Mouse (Mus musculus) mesoderm, embryonic 11.5 days (tissue): ENCODE data around the gene Fiz1.

Experiments
- DNase-seq: peaks from one replicate; pipeline ENCODE4 v3.0.0-alpha.2; 2012; ENCODE audit warnings: low read depth, low spot score

Fiz1 gene

DNA sequence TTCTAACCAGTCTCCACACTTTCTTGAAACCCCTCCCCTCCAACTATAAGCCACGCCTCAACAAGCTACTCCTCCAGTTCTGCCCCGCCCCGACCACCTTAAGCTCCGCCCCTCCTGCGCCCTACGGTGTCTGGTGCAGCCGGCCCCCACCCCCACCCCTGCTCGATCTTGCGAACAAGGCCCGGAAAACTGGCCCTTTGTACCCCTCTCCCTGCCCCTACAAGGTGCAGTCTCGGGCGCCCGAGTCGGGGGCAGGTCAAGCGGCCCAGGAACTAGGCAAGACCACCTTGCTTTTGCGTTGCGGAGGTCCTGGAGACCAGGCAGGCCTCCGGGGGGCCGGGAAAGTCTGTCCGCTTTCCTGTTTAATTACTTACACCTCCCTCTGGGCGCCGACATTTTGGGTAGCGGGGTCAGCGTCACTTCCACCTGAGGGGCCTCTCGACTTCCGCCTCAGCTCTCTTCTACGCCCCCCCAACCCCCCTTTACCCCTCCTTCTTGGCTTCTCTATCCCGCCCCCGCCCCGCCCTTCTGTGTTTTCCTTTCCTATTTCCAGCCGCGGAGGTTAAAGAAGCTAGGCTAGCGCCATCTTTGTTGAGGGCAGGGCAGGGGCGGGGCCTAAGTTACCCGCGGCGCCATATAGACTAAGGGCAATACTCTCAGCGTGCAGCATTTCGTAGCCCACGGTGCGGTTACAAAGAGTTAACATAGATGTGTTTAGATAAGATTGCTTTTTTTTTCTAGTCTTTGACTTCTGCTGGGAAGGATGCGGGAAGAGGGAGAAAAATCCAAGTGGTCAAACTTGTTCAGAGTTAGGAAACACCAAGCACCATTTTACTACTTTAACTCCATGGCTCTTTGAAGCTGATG, at the start of gene Fiz1, which contains the start of gene Zfp524:
Gene Fiz1, minus strand, starts transcription at position 447 of the 867 bp plus-strand sequence.
Gene Zfp524, plus strand, starts transcription at position 165 of the 867 bp plus-strand sequence.
- DNase-seq: peak; percentile 98

DNA sequence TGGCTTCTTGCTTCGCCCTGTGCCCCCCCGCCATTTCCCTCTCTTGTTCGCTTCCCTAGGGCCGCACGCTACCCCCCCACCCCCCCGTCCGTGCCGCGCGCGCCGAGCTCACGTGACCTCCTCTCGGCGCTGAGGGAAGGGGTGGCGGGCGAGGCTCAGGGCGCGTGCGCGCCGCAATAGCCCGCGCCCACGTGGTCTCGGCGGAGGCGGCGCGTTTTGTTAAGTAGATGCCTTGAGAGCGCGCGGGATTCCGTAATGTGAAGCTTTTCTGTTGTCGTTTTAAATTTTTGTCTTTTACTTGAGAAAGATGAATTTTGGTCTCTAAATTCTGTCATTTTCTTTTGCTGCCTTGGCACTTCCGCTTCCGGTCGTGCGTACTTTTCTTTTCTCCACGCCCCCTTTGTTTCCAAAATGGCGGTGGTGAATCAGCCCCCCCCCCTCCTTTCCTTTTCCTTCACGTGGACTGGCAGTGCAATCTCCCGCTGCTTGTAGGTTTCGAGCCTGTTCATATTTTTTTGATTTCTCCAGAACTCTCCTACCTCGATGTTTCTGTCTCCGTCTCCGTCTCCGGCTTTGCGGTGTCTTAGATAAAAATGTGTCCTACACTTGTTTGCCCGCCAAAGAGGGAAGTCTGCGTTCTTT, 48.0 kb upstream of the Fiz1 start:
- peak; percentile 88 for DNase-seq

DNA sequence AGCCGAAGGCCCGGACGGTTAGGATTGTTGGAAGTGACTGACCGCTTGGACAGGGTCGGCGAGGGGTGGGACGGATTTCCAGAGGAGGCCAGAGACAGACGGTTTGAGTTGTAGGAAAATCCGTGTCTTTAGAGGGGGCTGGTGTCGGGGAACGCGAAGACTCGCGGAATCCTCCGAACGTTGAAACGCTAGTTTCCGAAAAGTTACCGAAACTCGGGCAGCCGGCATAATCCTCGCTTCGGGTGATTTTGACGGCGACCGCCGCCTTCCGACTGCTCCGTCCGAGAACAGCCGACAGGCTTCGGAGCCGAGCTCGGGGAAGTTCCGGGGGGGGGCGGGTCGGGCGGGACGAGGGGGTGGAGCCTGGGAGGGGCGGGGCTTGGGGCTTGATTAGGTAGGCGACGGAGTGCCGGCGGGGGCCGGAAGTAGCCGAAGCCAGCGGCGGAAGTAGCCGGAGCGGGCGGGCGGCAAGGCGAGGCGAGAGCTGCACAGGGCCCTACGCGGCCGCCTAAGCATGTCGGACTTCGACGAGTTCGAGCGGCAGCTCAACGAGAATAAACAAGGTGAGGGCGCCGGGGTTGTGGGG, 47.4 kb upstream of the Fiz1 start, which contains the start of gene U2af2:
Gene U2af2, plus strand, starts transcription at position 370 of the 586 bp plus-strand sequence.
- peak; percentile 93 for DNase-seq

DNA sequence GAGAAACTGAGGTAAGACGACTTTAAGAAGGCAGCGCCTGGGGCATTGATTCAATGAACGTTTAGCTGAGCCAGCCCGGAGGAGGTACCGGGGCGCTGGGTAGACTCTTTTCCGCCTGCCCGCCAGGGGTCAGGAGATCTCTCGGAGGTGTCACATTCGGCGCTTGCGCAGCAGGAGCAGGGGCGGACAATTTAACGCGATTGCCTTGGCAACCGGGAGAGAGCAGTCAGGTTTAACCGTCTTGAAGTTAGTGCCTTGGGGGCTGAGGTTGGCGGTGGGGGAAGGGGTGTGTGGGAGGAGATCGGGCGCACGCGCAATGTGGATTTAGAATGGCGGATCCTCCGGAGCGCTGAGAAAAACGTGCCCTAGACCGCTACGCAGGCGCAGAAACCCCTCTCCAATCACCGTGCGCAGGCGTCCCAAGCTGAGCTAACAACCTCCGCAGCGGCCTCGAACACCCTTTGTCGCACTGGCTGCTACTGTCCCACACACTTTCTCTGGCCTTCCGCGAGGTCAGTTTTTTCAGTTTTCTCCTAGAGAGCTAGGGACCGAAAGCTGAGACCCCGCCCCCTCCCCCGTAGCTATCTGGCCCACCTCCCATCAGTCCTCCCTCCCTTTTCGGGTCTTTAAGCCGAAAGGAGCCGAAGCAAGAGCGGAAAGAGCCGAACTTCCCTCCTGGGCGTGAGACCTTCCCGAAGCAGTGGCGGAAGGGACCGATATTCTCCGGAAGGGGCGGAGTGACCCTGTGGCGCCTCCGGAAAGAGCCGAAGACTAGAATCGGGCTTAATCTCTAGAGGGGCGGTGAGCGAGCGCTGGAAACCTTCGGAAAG, 46.7 kb upstream of the Fiz1 start:
- peak; percentile 99 for DNase-seq

DNA sequence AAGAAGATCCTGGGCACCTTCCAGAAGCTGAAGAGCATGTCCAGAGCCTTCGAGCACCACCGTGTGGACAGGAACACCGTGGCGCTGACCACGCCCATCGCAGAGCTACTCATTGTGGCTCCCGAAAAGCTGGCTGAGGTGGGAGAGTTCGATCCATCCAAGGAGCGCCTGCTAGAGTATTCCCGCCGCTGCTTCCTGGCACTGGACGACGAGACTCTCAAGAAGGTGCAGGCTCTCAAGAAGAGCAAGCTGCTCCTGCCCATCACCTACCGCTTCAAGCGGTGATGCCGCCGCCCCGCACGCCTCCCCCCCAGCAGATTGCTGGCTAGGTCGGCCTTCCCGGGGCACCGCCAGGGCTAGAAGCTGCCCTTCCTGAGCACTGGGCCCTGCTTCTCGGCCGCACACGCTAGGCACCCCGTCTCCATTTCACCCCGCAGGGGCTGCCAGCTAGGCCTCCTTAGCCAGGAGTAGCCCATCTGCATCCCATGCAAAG, 45.8 kb upstream of the Fiz1 start:
- DNase-seq: peak; percentile 84

GRCm38 (mm10) chr7:5059421-5059820, 44.9 kb upstream of the Fiz1 start:
- no peak for DNase-seq

DNA sequence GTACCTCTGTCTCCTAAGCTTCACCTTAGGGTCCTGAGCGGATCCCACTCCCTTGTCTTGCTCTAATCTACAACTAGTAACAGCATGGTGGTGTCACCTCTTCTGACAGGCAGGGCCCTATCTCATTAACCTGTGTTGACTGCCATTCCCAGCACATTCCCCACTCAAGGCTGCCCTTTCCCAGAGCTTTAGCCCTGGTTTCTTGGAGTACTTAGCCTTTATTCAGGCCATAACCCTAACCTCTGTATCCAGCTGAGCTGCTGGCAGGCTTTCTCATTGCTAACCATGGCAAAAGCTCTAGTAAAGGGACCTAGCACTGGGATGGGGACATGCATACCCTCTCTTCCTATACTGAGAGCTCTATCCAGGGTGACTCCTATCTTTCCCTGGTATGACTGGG, 44.1 kb upstream of the Fiz1 start:
- DNase-seq: no peak

GRCm38 (mm10) chr7:5057804-5058203, 43.3 kb upstream of the Fiz1 start:
- DNase-seq: no peak

GRCm38 (mm10) chr7:5057381-5057780, 42.9 kb upstream of the Fiz1 start:
- DNase-seq: no peak

DNA sequence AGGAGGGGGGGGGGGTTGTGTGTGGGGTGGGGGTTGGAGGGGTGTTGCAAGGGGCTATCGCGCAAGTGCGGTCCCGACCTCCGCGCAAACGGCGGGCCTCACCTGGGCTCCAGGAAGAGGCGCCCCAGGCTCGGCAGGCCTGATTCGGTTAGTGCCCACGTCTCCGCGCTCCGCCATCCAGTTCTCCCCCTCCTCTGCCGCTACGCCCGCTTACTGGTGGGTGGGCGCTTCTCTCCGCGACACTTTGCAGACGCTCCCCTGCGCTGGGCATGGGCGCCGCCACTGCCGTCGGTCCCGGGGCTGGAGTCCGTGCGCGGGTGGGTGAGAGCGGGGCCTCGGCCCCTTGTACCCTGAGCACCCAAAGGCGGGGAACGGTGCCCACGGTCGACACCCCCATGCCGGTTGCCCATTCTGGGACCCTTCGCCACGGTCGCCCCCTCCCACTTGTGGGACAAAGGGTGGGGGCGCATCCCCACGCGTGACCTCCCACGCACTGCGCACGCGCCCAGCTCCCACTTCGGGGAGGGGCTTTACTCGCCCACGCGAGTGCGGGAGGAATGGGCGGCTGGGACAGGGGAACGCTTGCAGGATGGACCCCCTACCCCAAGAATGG, 42.3 kb upstream of the Fiz1 start:
- no peak for DNase-seq

GRCm38 (mm10) chr7:5053456-5054179, 39.1 kb upstream of the Fiz1 start:
- no peak for DNase-seq

DNA sequence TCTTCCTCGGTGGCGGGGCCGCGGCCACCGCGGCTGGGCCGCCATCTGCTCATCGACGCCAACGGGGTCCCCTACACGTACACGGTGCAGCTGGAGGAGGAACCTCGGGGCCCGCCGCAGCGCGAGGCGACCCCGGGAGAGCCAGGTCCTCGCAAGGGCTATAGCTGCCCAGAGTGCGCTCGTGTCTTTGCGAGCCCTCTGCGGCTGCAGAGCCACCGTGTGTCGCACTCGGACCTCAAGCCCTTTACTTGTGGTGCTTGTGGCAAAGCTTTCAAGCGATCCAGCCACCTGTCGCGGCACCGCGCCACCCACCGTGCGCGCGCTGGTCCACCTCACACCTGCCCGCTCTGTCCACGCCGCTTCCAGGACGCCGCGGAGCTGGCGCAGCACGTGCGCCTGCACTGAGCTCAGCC, 38.4 kb upstream of the Fiz1 start:
- DNase-seq: no peak

- DNase-seq: no peak
Measured at GRCm38 (mm10) chr7:5052438-5052837, 37.9 kb upstream of the Fiz1 start.

GRCm38 (mm10) chr7:5051193-5052192, 37.0 kb upstream of the Fiz1 start, which contains the start of gene Zfp580:
TSS of gene Zfp580 (plus strand) at chr7:5051538.
- peak; percentile 84 for DNase-seq

DNA sequence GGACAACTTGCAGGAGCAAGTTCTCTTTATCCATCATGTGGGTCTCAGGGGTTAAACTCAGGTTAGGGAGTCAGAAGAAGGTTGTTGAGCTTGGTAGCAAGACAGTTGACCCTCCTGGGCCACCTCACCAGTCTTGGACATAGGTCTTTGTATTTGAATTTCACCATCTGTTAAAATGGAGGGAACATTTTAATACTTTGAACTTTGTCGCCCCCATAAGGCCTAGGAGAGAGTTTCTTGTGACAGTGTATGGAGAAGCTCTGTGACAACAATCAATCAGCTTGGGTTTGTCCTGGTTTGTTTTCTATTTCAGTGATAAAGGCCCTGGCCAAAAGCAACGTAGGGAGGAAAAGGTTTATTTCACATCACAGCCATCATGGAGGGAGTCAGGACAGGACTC, 32.8 kb upstream of the Fiz1 start:
- no peak for DNase-seq

DNA sequence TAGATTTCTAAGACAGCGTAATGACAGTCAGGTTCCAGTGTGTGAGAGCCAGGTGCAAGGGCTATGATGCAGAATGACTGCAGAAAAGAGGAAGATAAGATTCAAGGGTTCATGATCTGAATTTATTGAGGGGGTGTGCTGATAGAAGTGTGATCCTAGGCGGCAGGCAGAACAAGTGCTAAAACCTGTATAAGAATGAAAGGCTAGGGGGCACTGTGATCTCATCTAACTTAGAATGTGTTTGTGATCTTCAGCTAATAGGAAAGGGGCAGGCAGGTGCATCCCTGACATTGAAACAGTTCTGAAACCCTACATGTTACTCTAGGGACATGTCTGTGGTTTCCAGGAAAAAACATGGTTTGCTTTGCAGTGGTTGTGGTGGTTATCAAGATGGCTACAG, 31.6 kb upstream of the Fiz1 start:
- no peak for DNase-seq

DNA sequence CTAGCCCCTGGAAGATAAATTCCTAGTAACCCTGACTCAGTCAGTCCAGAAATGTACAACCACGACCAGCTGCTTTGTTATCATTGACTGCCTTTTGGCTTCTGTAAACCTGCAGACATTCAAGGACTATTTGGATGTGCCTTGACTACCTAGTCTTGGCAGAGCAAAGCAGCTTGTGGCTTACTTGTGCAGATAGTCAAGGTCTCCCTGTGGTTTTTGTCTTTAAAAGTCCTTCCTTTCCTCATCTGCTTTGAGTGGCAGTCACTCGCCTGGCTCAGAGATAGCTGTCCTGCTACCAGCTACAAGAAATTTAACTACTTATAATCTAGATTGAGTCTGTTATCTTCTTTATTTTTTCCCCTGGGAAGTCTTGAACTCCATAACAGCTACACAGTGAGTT, 30.5 kb upstream of the Fiz1 start:
- no peak for DNase-seq

GRCm38 (mm10) chr7:5038940-5039339, 24.4 kb upstream of the Fiz1 start:
- no peak for DNase-seq
